In genomic region chr11:63094496-63094895, GRCm38 (mm10) we compare ENCODE assay signal across 23 mouse cellular contexts. TPM values are rescaled to one million over a fixed set of nuclear protein-coding genes. Genes with fewer than 3 reads are reported as not detected.
"Had no signal": no experiment of that assay in that cellular context is flagged by ENCODE, and none has a peak within 500 bp of the region (broad histone marks: within the 10 kb centered on the region; RNA-seq: fewer than 3 reads in every experiment).

No protein-coding gene starts in this region.

- H3K4me1 ChIP-seq: neural tube, embryonic 13.5 days; neural tube, embryonic 15.5 days; stomach, embryonic 15.5 days had no signal

- H3K9ac ChIP-seq: neural tube, embryonic 13.5 days; neural tube, embryonic 15.5 days; stomach, embryonic 15.5 days had no signal

- H3K9me3 ChIP-seq: neural tube, embryonic 13.5 days; neural tube, embryonic 15.5 days; stomach, embryonic 15.5 days had no signal

- H3K27me3 ChIP-seq: neural tube, embryonic 13.5 days; neural tube, embryonic 15.5 days; stomach, embryonic 15.5 days had no signal

- DNase-seq: right cerebral cortex, adult 18-20 months; right cerebral cortex, postnatal 14 days; right cerebral cortex, postnatal 25 days; right cerebral cortex, postnatal 4 days; spleen, adult 18-20 months; thymus, adult 18-20 months; thymus, adult 2 months; thymus, postnatal 14 days; thymus, postnatal 25 days; thymus, postnatal 36 days; thymus, postnatal 4 days had no signal

- H3K27ac ChIP-seq: neural tube, embryonic 13.5 days; neural tube, embryonic 15.5 days; stomach, embryonic 15.5 days; stomach, postnatal 0 days had no signal

- H3K4me2 ChIP-seq: neural tube, embryonic 13.5 days; neural tube, embryonic 15.5 days; stomach, embryonic 15.5 days had no signal

- H3K36me3 ChIP-seq: neural tube, embryonic 13.5 days; neural tube, embryonic 15.5 days; stomach, embryonic 15.5 days had no signal

- H3K4me3 ChIP-seq: neural tube, embryonic 13.5 days; neural tube, embryonic 15.5 days; stomach, embryonic 15.5 days had no signal

RNA-seq across cellular contexts. Expression of gene Tekt3, which starts 33.0 kb away (rescaled TPM):
- total RNA-seq: neutrophil, adult 5-6 weeks had no signal
- polyA plus RNA-seq: neural tube, embryonic 13.5 days; neural tube, embryonic 14.5 days; neural tube, embryonic 15.5 days; small intestine, adult 2 months; spleen, adult 2 months; stomach, embryonic 14.5 days; stomach, embryonic 15.5 days; stomach, embryonic 16.5 days; stomach, postnatal 0 days; thymus, postnatal 0 days; urinary bladder, adult 2 months had no signal

RNA-seq across cellular contexts. Expression of gene Pmp22, which starts 34.3 kb away (rescaled TPM):
- total RNA-seq: neutrophil, adult 5-6 weeks had no signal
